Mouse (Mus musculus): Measurements from ENCODE around the gene Nprl3. TPM values are rescaled to one million over a fixed set of nuclear protein-coding genes. Genes with fewer than 3 reads are reported as not detected.

Gene Nprl3
- total and polyA plus RNA-seq, 2 experiments from 2014 or later: 29.9 to 64.1 TPM

DNA sequence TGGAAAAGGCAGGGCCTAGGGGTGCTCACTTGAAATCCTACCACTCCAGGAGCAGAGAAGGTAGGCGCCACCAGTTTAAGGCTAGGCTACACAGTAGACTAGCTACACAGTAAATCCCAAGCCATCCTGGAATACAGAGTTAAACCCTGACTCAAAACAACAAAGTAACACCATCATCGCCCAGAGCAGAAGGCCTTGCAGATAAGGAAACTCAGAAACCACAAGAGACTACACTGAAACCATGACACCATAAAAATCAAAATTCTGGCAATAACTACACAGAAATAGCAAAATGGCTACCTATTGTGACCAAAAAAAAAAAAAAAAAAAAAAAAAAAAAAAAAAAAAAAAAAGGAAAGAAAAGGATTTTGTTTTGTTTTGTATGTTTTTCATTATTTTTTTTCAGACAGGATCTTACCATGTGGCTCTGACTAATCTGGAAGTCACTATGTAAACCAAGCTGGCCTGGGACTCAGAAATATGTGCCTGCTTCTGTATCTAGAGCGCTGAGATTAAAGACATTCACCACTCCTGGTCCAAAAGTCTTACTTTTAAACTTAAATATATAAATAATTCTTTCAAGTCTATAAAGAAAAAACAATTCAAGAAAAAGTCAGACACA is 2.3 kb downstream of the Nprl3 start:
- H3K4me2 ChIP-seq (ENCODE audit: low read depth, low read length): no peak overlapping the region
- H3K27me3 ChIP-seq (ENCODE audit: control insufficient read depth, insufficient read depth, low read length): no peaks in the 10 kb centered on the region
- no peaks in the 10 kb centered on the region for H3K9me3 ChIP-seq (replicated peaks; ENCODE audit: control insufficient read depth, low read length)
- no peak for DNase-seq (ENCODE audit: low spot score)
- no peak overlapping the region for H3K4me3 ChIP-seq (ENCODE audit: low read depth, low read length)
- H3K27ac ChIP-seq (ENCODE audit: low read depth): no peak overlapping the region
- H3K4me1 ChIP-seq (ENCODE audit: control insufficient read depth, insufficient read depth): peaks cover 4% of the 10 kb centered on the region; the same call in 1 of the 2 replicates
- no peak for ATAC-seq (ENCODE audit: insufficient read depth, low read depth)
- TF ChIP-seq CTCF (IDR thresholded peaks at IDR 0.05; ENCODE audit: low read depth): no peak
- TF ChIP-seq EP300 (IDR thresholded peaks at IDR 0.05; ENCODE audit: low read depth): no peak
- H3K36me3 ChIP-seq (replicated peaks; ENCODE audit: control insufficient read depth, insufficient read depth, low read length): peaks cover 22% of the 10 kb centered on the region; the same call in 1 of the 2 replicates
- 89% methylated on average over 3 of the region's 3 CpGs for WGBS
- H3K9ac ChIP-seq (replicated peaks; ENCODE audit: low read depth, low read length): no peak overlapping the region

DNA sequence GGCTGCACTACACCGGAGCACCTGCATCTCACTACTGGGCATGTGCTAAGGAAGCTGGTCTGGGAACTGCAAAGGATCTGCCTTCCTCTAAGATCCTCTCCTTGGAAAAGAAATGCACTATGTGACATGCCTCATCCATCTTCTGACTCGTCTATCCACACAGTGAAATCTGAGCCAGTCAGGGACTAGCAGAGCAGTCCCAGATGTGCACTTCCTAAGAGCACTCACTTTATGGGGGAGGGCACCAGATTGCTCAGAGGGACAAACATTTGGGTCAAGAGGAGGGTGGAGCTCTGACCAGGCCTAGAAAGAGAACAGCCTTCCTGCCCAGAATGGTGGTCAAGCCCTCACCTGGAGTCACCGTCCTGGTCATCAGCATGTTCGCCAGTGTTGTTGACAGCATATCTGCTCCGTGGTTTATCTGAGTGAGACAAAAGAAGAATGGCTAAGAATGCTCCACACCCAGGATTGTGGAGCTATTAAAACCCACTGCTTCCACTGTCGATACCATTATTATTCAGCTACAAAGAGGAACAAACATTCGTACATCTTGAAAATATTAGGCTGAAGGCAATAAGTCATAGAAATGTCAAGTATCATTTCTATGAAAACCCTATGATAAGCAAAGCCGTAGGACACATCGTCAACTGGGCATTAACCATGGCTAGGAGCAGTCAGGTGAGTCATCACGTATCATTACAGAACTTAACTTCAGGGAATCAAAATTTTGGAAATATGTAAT is 4.7 kb downstream of the Nprl3 start:
- Histone ChIP-seq H3K36me3 (replicated peaks; ENCODE audit: control insufficient read depth, insufficient read depth, low read length) (peaks cover 27% of the 10 kb centered on the region; the same call in 1 of the 2 replicates), H3K4me2 (ENCODE audit: low read depth, low read length) (no peak overlapping the region), H3K9me3 (replicated peaks; ENCODE audit: control insufficient read depth, low read length) (no peaks in the 10 kb centered on the region), H3K27ac (ENCODE audit: low read depth) (no peak overlapping the region), H3K4me3 (ENCODE audit: low read depth, low read length) (no peak overlapping the region), H3K4me1 (ENCODE audit: control insufficient read depth, insufficient read depth) (peaks cover 2% of the 10 kb centered on the region; the same call in 1 of the 2 replicates), H3K9ac (replicated peaks; ENCODE audit: low read depth, low read length) (no peak overlapping the region), H3K27me3 (ENCODE audit: control insufficient read depth, insufficient read depth, low read length) (no peaks in the 10 kb centered on the region)
- ATAC-seq (ENCODE audit: insufficient read depth, low read depth) (no peak), DNase-seq (ENCODE audit: low spot score) (no peak)
- no peak for TF ChIP-seq EP300 (IDR thresholded peaks at IDR 0.05; ENCODE audit: low read depth)
- no peak for TF ChIP-seq CTCF (IDR thresholded peaks at IDR 0.05; ENCODE audit: low read depth)
- 67% methylated on average over 10 of the region's 10 CpGs for WGBS

DNA sequence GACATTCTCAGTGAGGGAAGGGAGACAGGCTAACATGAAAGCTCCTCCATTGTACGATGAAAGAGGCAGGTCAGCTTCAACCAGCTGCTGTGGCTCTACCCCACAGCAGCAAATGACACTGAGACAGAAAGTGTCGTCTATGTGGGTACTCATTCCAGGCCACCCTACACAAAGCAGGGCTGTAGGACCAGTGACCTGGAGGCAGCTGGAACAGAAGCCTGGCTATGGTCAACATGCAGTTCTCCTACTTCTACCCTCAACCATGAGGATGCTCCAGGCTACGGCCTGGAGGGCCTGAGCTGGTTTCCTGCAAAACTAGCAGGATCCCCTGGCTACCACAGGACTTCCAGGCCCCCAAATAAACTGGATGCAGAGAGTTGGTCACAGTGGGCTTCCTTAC is 10.9 kb downstream of the Nprl3 start:
- no peak overlapping the region for H3K4me2 ChIP-seq (ENCODE audit: low read depth, low read length)
- H3K27ac ChIP-seq (ENCODE audit: low read depth): no peak overlapping the region
- H3K4me3 ChIP-seq (ENCODE audit: low read depth, low read length): no peak overlapping the region
- WGBS: 83% methylated on average over 3 of the region's 3 CpGs
- no peak for TF ChIP-seq EP300 (IDR thresholded peaks at IDR 0.05; ENCODE audit: low read depth)
- TF ChIP-seq CTCF (IDR thresholded peaks at IDR 0.05; ENCODE audit: low read depth): no peak
- no peaks in the 10 kb centered on the region for H3K27me3 ChIP-seq (ENCODE audit: control insufficient read depth, insufficient read depth, low read length)
- ATAC-seq (ENCODE audit: insufficient read depth, low read depth): no peak
- no peaks in the 10 kb centered on the region for H3K9me3 ChIP-seq (replicated peaks; ENCODE audit: control insufficient read depth, low read length)
- H3K9ac ChIP-seq (replicated peaks; ENCODE audit: low read depth, low read length): no peak overlapping the region
- H3K36me3 ChIP-seq (replicated peaks; ENCODE audit: control insufficient read depth, insufficient read depth, low read length): peaks cover 50% of the 10 kb centered on the region
- H3K4me1 ChIP-seq (ENCODE audit: control insufficient read depth, insufficient read depth): no peaks in the 10 kb centered on the region
- DNase-seq (ENCODE audit: low spot score): no peak

DNA sequence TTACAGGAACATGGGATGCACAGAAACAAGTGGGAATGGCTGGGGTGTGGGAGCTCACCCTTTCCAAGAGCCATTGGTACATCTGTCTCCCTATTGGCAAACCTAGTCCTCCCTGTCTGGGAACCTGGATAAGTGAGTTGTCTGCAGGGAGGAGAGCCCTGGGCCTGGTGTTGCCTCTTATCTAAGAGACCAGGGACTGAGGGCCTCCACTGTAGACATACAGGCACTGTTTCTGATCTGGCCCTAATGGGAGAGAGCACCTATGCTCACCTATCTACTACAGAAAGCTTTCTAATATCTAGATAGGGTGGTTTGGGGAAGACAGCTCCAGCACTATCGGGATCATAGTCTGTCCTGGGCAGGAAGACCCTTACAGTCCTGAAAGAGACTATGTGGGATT is 11.4 kb downstream of the Nprl3 start:
- H3K9ac ChIP-seq (replicated peaks; ENCODE audit: low read depth, low read length): no peak overlapping the region
- no peak overlapping the region for H3K4me2 ChIP-seq (ENCODE audit: low read depth, low read length)
- no peaks in the 10 kb centered on the region for H3K4me1 ChIP-seq (ENCODE audit: control insufficient read depth, insufficient read depth)
- peaks cover 49% of the 10 kb centered on the region for H3K36me3 ChIP-seq (replicated peaks; ENCODE audit: control insufficient read depth, insufficient read depth, low read length)
- TF ChIP-seq CTCF (IDR thresholded peaks at IDR 0.05; ENCODE audit: low read depth): no peak
- H3K4me3 ChIP-seq (ENCODE audit: low read depth, low read length): no peak overlapping the region
- H3K9me3 ChIP-seq (replicated peaks; ENCODE audit: control insufficient read depth, low read length): no peaks in the 10 kb centered on the region
- no peak for ATAC-seq (ENCODE audit: insufficient read depth, low read depth)
- no peak for DNase-seq (ENCODE audit: low spot score)
- no peak overlapping the region for H3K27ac ChIP-seq (ENCODE audit: low read depth)
- 92% methylated on average over 1 of the region's 1 CpGs for WGBS
- H3K27me3 ChIP-seq (ENCODE audit: control insufficient read depth, insufficient read depth, low read length): no peaks in the 10 kb centered on the region

DNA sequence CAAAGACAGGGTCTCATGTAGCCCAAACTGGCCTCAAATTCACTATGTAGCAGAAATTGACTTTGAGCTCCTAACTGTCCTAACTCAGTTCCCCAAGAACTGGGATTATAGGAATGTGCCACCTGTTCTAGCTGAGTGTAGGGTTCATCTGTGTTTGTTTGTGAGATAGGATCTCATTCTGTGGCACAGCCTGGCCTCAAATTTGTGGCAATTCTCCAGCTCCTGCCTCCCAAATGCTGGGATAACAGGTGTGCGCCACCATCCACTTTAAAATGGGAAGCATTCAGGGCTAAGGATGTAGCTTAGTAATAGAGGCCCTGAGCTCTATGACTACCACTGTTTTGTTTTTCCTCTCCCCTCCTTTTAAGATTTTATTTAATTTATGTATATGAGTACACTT is 14.4 kb downstream of the Nprl3 start:
- Histone ChIP-seq H3K27ac (ENCODE audit: low read depth) (no peak overlapping the region), H3K4me1 (ENCODE audit: control insufficient read depth, insufficient read depth) (no peaks in the 10 kb centered on the region), H3K27me3 (ENCODE audit: control insufficient read depth, insufficient read depth, low read length) (no peaks in the 10 kb centered on the region), H3K9me3 (replicated peaks; ENCODE audit: control insufficient read depth, low read length) (no peaks in the 10 kb centered on the region), H3K9ac (replicated peaks; ENCODE audit: low read depth, low read length) (no peak overlapping the region), H3K4me3 (ENCODE audit: low read depth, low read length) (no peak overlapping the region), H3K4me2 (ENCODE audit: low read depth, low read length) (no peak overlapping the region), H3K36me3 (replicated peaks; ENCODE audit: control insufficient read depth, insufficient read depth, low read length) (peaks cover 56% of the 10 kb centered on the region)
- 100% methylated on average over 1 of the region's 1 CpGs for WGBS
- ATAC-seq (ENCODE audit: insufficient read depth, low read depth) (no peak), DNase-seq (ENCODE audit: low spot score) (no peak)
- no peak for TF ChIP-seq CTCF (IDR thresholded peaks at IDR 0.05; ENCODE audit: low read depth)
- no peak for TF ChIP-seq EP300 (IDR thresholded peaks at IDR 0.05; ENCODE audit: low read depth)
